Comparison of ENCODE assay signal across 10 mouse cellular contexts in the genomic region with DNA sequence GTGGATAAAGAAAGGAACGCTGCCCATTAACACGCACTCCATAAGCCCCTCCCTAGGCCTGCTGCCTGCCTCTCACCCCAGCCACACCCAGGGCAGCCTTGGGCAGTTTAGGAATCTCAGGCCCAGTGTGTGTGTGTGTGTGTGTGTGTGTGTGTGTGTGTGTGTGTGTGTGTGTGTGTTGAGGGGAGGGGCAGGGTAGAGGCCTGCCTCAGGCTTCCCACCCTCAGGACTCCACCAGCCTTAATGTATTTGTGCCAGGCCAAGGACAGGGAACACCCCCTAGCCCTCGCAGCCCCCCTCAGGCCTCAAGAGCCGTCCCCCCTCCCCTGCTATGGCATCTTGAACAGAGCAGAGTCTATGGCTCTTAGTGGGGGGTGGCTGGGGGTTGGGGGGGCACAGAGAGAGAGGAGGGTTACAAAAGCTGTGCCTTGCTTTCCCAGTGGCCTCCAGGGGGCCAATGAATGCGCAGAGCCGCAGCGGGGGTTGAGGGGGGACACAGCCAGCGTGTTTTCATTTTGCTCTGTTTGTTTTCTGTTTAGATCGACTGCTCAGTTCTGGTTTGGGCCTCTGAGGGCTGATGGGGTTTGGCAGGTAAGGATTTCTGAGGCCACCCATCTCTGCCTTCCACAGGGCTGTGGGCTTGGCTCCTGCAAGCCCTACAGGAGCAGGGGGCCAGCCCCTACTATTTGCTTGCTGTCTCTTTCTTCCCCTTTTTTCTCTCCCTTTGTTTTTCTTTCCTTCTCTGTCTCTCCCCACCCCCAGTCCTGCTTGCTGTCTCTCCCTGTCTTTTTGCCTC.
A peak's percentile ranks its signal among the peaks of the same experiment; 100 is the strongest.
DNase-seq lines count a peak whose midpoint lies in the region; ATAC-seq lines count a peak whose summit lies in the region.
"Had no signal": no experiment of that assay in that cellular context is flagged by ENCODE, and none has a peak within 500 bp of the region (broad histone marks: within the 10 kb centered on the region; RNA-seq: fewer than 3 reads in every experiment).

No protein-coding gene starts in this region.

- H3K4me2 ChIP-seq in kidney, embryonic 16.5 days (replicated peaks; ENCODE audit: low read depth, low read length): no peak overlapping the region
- no peak overlapping the region for H3K4me2 ChIP-seq in intestine, embryonic 14.5 days (ENCODE audit: low read length)
- H3K4me2 ChIP-seq in stomach, embryonic 15.5 days: no peak overlapping the region
- H3K4me2 ChIP-seq: heart, embryonic 13.5 days; limb, embryonic 15.5 days had no signal

- no peak overlapping the region for H3K4me3 ChIP-seq in kidney, embryonic 16.5 days (ENCODE audit: low read length)
- no peak overlapping the region for H3K4me3 ChIP-seq in intestine, embryonic 14.5 days (ENCODE audit: low read depth, low read length)
- no peak overlapping the region for H3K4me3 ChIP-seq in stomach, embryonic 15.5 days (replicated peaks)
- H3K4me3 ChIP-seq: heart, embryonic 13.5 days; limb, embryonic 15.5 days had no signal

- no peaks in the 10 kb centered on the region for H3K9me3 ChIP-seq in kidney, embryonic 16.5 days (ENCODE audit: low read length)
- no peaks in the 10 kb centered on the region for H3K9me3 ChIP-seq in intestine, embryonic 14.5 days (ENCODE audit: control insufficient read depth, low read length)
- H3K9me3 ChIP-seq in stomach, embryonic 15.5 days: no peaks in the 10 kb centered on the region
- H3K9me3 ChIP-seq: heart, embryonic 13.5 days; limb, embryonic 15.5 days had no signal

- peak overlapping the region; percentile 43; the same call in 1 of the 2 replicates for H3K27ac ChIP-seq in kidney, embryonic 16.5 days (ENCODE audit: low read length)
- H3K27ac ChIP-seq in intestine, embryonic 14.5 days (ENCODE audit: low read depth): no peak overlapping the region
- H3K27ac ChIP-seq in stomach, embryonic 15.5 days: no peak overlapping the region
- H3K27ac ChIP-seq: heart, embryonic 13.5 days; limb, embryonic 15.5 days had no signal

- no peak for DNase-seq in kidney, postnatal 36 days
- DNase-seq in intestine, embryonic 14.5 days (ENCODE audit: low spot score): no peak
- peak; percentile 67 for DNase-seq in lung, postnatal 36 days
- DNase-seq in right cerebral cortex, postnatal 14 days: no peak
- DNase-seq in urinary bladder, postnatal 10 days (ENCODE audit: low spot score): no peak

- WGBS in kidney, embryonic 16.5 days: 34% methylated on average over 9 of the region's 9 CpGs
- WGBS in intestine, embryonic 14.5 days: 33% methylated on average over 9 of the region's 9 CpGs
- 32% methylated on average over 9 of the region's 9 CpGs for WGBS in stomach, embryonic 15.5 days

- peak; percentile 57 for ATAC-seq in kidney, embryonic 16.5 days (ENCODE audit: low FRiP score, low TSS enrichment)
- ATAC-seq in intestine, embryonic 14.5 days (replicated peaks; ENCODE audit: low FRiP score, low TSS enrichment, low read depth): 0 out of 2 replicates have a peak, but pooled peaks have one; percentile 53
- 0 out of 2 replicates have a peak, but pooled peaks have one; percentile 58 for ATAC-seq in stomach, embryonic 15.5 days (ENCODE audit: insufficient read depth, low FRiP score, low read depth)
- no peak for ATAC-seq in activated CD4-positive, CD25-positive, alpha-beta regulatory T cell, adult 4 months

- H3K9ac ChIP-seq in kidney, embryonic 16.5 days (replicated peaks; ENCODE audit: low read length): peak overlapping the region; percentile 38; the same call in 1 of the 2 replicates
- no peak overlapping the region for H3K9ac ChIP-seq in intestine, embryonic 14.5 days (ENCODE audit: low read length)
- no peak overlapping the region for H3K9ac ChIP-seq in stomach, embryonic 15.5 days
- H3K9ac ChIP-seq: heart, embryonic 13.5 days; limb, embryonic 15.5 days had no signal

- peaks cover 4% of the 10 kb centered on the region; the same call in 1 of the 2 replicates for H3K27me3 ChIP-seq in kidney, embryonic 16.5 days (ENCODE audit: insufficient read depth, low read length)
- H3K27me3 ChIP-seq in intestine, embryonic 14.5 days (replicated peaks; ENCODE audit: control insufficient read depth, insufficient read depth, low read length): peaks cover 6% of the 10 kb centered on the region; the same call in 1 of the 2 replicates
- no peaks in the 10 kb centered on the region for H3K27me3 ChIP-seq in stomach, embryonic 15.5 days (replicated peaks)

- H3K36me3 ChIP-seq in kidney, embryonic 16.5 days (ENCODE audit: insufficient read depth, low read length): no peaks in the 10 kb centered on the region
- no peaks in the 10 kb centered on the region for H3K36me3 ChIP-seq in intestine, embryonic 14.5 days (ENCODE audit: control insufficient read depth, insufficient read depth, low read length)
- H3K36me3 ChIP-seq in stomach, embryonic 15.5 days: no peaks in the 10 kb centered on the region
- H3K36me3 ChIP-seq: heart, embryonic 13.5 days; limb, embryonic 15.5 days had no signal

- 0 out of 2 replicates have a peak, but pooled peaks cover 18% of the 10 kb centered on the region for H3K4me1 ChIP-seq in kidney, embryonic 16.5 days (ENCODE audit: insufficient read depth, low read length)
- H3K4me1 ChIP-seq in intestine, embryonic 14.5 days (replicated peaks; ENCODE audit: control insufficient read depth, insufficient read depth, low read length): 0 out of 2 replicates have a peak, but pooled peaks cover 4% of the 10 kb centered on the region
- no peaks in the 10 kb centered on the region for H3K4me1 ChIP-seq in stomach, embryonic 15.5 days
